Mouse (Mus musculus) embryonic facial prominence, embryonic 11.5 days (tissue): ENCODE measurements around the gene Gabarapl1. TPM values are rescaled to one million over a fixed set of nuclear protein-coding genes. Genes with fewer than 3 reads are reported as not detected.

Source experiments
- ATAC-seq: fragments of 200-750 bp; cut with Nextera tagmentation; replicated peaks from 2 replicates; pipeline ENCODE4 v1.8.0; 2017; ENCODE audit warnings: low read depth; ENCODE audit not compliant: insufficient number of reproducible peaks, low FRiP score, low TSS enrichment
- DNase-seq: peaks from one replicate; pipeline ENCODE4 v3.0.0-alpha.2; 2015; ENCODE audit warnings: low spot score
- H3K27ac ChIP-seq: fragments of 300-500 bp; sonication (generic); replicated peaks from 2 replicates; pipeline ENCODE4 v1.5.1; 2014; ENCODE audit warnings: mild to moderate bottlenecking, low read depth, low read length, control low read depth
- H3K27me3 ChIP-seq: fragments of 300-500 bp; sonication (generic); 2 replicates; pipeline ENCODE4 v1.6.1; 2014; ENCODE audit warnings: mild to moderate bottlenecking, low read length, moderate library complexity, mixed read lengths; ENCODE audit not compliant: control insufficient read depth, insufficient read depth
- H3K36me3 ChIP-seq: fragments of 300-500 bp; sonication (generic); replicated peaks from 2 replicates; pipeline ENCODE4 v1.6.1; 2014; ENCODE audit warnings: low read depth, mild to moderate bottlenecking, low read length, moderate library complexity, mixed read lengths; ENCODE audit not compliant: control insufficient read depth, insufficient read depth
- H3K4me1 ChIP-seq: fragments of 300-500 bp; sonication (generic); 2 replicates; pipeline ENCODE4 v1.6.1; 2014; ENCODE audit warnings: low read length, mixed read lengths; ENCODE audit not compliant: control insufficient read depth, insufficient read depth
- H3K4me2 ChIP-seq: fragments of 300-500 bp; sonication (generic); 2 replicates; pipeline ENCODE4 v1.6.1; 2014; ENCODE audit warnings: low read depth, mild to moderate bottlenecking, control low read depth, low read length, moderate library complexity
- H3K4me3 ChIP-seq: fragments of 300-500 bp; sonication (generic); 2 replicates; pipeline ENCODE4 v1.5.1; 2014; ENCODE audit warnings: low read depth, low read length, control low read depth
- H3K9ac ChIP-seq: fragments of 300-500 bp; sonication (generic); replicated peaks from 2 replicates; pipeline ENCODE4 v1.6.1; 2014; ENCODE audit warnings: mild to moderate bottlenecking, control low read depth, low read length
- H3K9me3 ChIP-seq: fragments of 300-500 bp; sonication (generic); replicated peaks from 2 replicates; pipeline ENCODE4 v1.6.1; 2016; ENCODE audit warnings: mild to moderate bottlenecking, low read length, inconsistent platforms, mixed read lengths; ENCODE audit not compliant: control insufficient read depth
- WGBS: fragments of 180-500 bp; shearing (Covaris S2); extraction: QIAGEN DNeasy Blood & Tissue Kit; methylation state at CpG from one replicate; pipeline ENCODE4 v1.1.7; 2014; 5-methylcytosine and 5-hydroxymethylcytosine counted together
- polyA plus RNA-seq: library from polyadenylated mRNA; unstranded; fragments of >200 nt; fragmentation: Nextera tagmentation; extraction: Ambion mirVana; gene quantifications from 2 replicates; pipeline ENCODE4 v1.2.1, GENCODE M21; 2014

The Gabarapl1 gene
- polyA plus RNA-seq, 1 experiment from 2014 or later = 17.5 TPM

DNA sequence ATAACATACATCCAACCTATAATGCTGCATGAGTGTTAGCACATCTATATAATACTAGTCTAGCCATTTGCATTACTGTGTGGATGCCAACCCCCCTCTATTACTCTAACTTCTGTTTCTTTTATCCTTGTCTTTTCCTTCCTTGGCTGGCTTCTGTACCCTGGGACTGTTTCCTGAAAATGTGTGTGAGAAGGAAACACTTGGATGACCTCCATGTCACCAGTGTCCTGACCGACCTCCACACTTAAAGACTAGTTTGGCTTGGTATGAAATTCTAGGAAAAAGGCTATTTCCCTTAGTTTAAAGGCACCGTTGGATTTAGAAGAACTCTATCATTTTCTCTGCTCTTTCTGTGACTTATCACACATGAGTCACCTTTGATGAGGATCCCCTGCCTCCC is 5.5 kb upstream of the Gabarapl1 start:
- ATAC-seq (no peak), DNase-seq (no peak)
- H3K27me3 ChIP-seq = no peaks in the 10 kb centered on the region
- no peak overlapping the region for H3K4me3 ChIP-seq
- no peaks in the 10 kb centered on the region for H3K36me3 ChIP-seq
- H3K9ac ChIP-seq = no peak overlapping the region
- H3K9me3 ChIP-seq = no peaks in the 10 kb centered on the region
- no peak overlapping the region for H3K27ac ChIP-seq
- no peaks in the 10 kb centered on the region for H3K4me1 ChIP-seq
- H3K4me2 ChIP-seq = no peak overlapping the region
- 85% methylated on average over 2 of the region's 2 CpGs for WGBS

DNA sequence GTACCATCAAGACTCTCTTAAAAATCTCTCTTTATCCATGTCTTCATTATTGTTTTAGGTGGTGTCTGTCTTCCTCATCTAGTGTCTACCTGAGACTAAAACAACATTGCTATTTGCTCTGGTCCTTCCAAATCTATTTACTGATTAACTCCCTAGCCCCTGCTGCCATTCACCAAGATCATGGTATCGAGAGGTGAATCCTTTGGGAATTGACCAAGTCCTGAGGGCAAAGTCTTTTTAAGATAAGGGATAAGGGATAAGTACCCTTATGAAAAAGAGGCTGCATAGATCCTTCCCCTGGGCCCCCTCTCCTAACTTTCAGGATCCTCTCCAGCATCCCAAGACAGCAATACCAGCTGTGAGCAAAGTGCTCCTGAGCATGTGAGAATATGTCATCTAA is 3.4 kb upstream of the Gabarapl1 start:
- H3K27me3 ChIP-seq = no peaks in the 10 kb centered on the region
- DNase-seq = no peak
- WGBS = 69% methylated on average over 1 of the region's 1 CpGs

DNA sequence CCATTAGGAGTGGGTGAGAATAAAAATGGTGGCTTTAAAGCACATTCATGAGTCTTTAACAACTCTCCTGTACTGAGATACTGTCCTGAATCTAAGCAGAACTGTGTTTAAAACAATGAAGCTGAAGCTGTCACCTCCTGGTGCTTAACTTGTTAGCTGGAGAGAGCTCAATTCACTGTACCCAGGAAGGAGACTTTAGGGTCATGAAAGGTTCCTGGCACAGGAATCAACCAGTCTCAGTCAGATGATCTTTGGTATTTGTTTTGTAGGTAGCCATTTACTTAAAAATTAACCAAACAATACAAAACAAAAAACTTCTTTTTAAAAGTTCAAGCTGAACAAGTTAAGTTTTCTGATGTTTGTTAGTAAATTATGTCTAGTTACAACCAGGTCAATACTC is 2.7 kb upstream of the Gabarapl1 start:
- no peak overlapping the region for H3K27ac ChIP-seq
- no peak overlapping the region for H3K9ac ChIP-seq
- H3K4me1 ChIP-seq = no peaks in the 10 kb centered on the region
- ATAC-seq = no peak
- no peak overlapping the region for H3K4me3 ChIP-seq
- DNase-seq = no peak
- H3K36me3 ChIP-seq = no peaks in the 10 kb centered on the region
- no peaks in the 10 kb centered on the region for H3K9me3 ChIP-seq
- no peak overlapping the region for H3K4me2 ChIP-seq
- H3K27me3 ChIP-seq = no peaks in the 10 kb centered on the region

More for the DNA sequence above, 3.4 kb upstream of the Gabarapl1 start:
- Histone ChIP-seq H3K9ac (no peak overlapping the region), H3K4me2 (no peak overlapping the region), H3K36me3 (no peaks in the 10 kb centered on the region), H3K4me3 (no peak overlapping the region), H3K27ac (no peak overlapping the region), H3K4me1 (no peaks in the 10 kb centered on the region), H3K9me3 (no peaks in the 10 kb centered on the region)
- ATAC-seq = no peak

DNA sequence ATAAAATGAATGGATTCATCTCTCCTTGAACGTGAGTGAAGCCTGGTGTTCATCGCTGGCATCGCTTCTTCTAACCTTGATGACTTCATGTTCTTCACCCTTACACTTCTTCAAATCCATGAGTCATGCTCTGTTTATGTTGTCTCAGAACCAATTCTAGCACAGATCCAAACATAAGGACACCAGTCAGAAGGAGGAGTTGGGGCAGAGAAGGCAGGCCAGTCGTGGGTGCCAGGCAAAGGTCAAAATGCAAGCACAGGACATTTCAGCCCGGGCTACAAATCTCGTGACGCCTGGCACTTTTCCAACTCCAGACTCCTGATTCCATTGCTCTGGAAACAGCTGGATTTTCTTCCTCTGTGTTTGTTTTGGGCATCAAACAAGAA is 411 bp upstream of the Gabarapl1 start:
- 0 out of 2 replicates have a peak, but pooled peaks have one; percentile 16 for ATAC-seq
- DNase-seq = peak; percentile 58
- no peaks in the 10 kb centered on the region for H3K4me1 ChIP-seq
- H3K27ac ChIP-seq = no peak overlapping the region
- H3K27me3 ChIP-seq = no peaks in the 10 kb centered on the region
- H3K9me3 ChIP-seq = no peaks in the 10 kb centered on the region
- peak overlapping the region; percentile 81 for H3K4me2 ChIP-seq
- H3K9ac ChIP-seq = no peak overlapping the region; the same call in 1 of the 2 replicates
- 36% methylated on average over 7 of the region's 7 CpGs for WGBS
- H3K4me3 ChIP-seq = peak overlapping the region; percentile 84
- H3K36me3 ChIP-seq = no peaks in the 10 kb centered on the region

DNA sequence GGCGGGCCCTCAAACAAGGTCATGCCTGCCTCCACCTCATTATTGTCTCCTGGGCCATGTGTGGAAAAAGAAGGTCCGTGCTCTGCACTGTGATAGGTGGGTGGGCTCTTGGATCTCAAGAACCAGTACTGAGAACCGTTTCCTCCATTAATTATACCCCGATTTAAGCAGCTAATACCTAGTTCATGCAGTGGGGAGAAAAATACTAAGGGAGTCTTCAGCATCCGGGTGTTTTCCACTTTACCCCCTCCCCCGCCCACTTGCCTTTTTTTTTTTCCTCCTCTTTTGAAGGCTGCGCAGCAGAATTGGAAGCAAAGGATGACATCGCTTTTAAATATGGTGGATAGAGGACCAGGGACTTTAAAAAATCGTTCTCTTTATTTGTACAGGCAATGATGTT is 1.1 kb downstream of the Gabarapl1 start:
- H3K27me3 ChIP-seq = no peaks in the 10 kb centered on the region
- 27% methylated on average over 9 of the region's 9 CpGs for WGBS
- H3K4me3 ChIP-seq = peak overlapping the region; percentile 84
- H3K27ac ChIP-seq = no peak overlapping the region
- ATAC-seq (no peak; the same call in 1 of the 2 replicates), DNase-seq (peak; percentile 42)
- peak overlapping the region; percentile 77 for H3K9ac ChIP-seq
- no peaks in the 10 kb centered on the region for H3K9me3 ChIP-seq
- H3K4me2 ChIP-seq = peak overlapping the region; percentile 81
- no peaks in the 10 kb centered on the region for H3K4me1 ChIP-seq
- no peaks in the 10 kb centered on the region; the same call in 1 of the 2 replicates for H3K36me3 ChIP-seq

DNA sequence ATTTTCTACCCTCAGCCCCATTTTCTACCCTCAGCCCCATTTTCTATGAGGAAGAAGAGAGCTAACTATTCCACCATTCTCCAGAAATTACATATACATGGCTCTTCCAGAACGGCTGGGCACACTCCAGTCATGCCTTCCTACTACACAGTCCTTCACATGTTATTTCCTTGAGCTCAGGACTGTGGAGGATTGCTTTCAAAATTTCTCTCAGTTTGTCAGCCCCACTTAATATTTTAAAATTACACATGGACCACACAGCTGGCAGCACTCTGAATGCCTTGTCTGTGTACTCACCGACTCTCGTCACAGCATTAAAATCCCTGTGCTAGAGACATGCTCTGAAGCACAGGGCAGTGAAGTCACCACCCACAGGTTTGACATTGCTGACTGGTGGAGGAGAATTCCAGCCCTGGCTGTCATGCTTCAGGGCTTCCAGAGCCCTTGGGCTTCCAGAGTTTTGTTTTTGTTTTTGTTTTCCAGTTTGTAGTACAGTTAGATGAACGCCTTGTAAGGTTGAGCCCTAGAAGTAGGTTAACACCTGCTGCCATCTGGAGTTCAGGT is 1.7 kb downstream of the Gabarapl1 start:
- H3K4me2 ChIP-seq = peak overlapping the region; percentile 81; the same call in 1 of the 2 replicates
- H3K27ac ChIP-seq = no peak overlapping the region
- ATAC-seq (no peak), DNase-seq (no peak)
- H3K27me3 ChIP-seq = no peaks in the 10 kb centered on the region
- no peaks in the 10 kb centered on the region for H3K9me3 ChIP-seq
- H3K4me3 ChIP-seq = peak overlapping the region; percentile 84; the same call in 1 of the 2 replicates
- no peaks in the 10 kb centered on the region for H3K4me1 ChIP-seq
- no peak overlapping the region; the same call in 1 of the 2 replicates for H3K9ac ChIP-seq
- no peaks in the 10 kb centered on the region; the same call in 1 of the 2 replicates for H3K36me3 ChIP-seq
- 65% methylated on average over 4 of the region's 4 CpGs for WGBS

DNA sequence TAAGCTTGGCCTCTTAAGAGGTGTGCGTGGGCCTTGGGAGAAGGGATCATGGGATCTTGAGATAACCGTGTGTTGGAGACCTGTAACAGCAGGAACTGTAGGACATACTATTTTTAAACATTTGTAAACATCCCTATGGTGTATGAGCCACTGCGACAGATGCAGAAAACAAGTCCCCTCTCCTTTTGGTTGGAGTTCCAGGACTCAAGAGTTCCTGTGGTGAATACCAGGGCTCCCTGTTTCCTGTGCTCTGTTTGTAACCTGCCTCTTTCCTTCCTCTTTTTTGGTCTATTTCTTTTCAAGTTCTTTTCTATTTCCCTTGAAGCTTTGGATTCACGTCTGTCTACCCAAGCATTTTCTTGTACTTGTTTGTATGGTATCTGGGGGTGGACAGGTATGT is 2.8 kb downstream of the Gabarapl1 start:
- H3K27ac ChIP-seq = no peak overlapping the region
- H3K9ac ChIP-seq = no peak overlapping the region
- H3K27me3 ChIP-seq = no peaks in the 10 kb centered on the region
- no peak for ATAC-seq
- no peaks in the 10 kb centered on the region; the same call in none of the 2 replicates for H3K36me3 ChIP-seq
- no peak overlapping the region for H3K4me2 ChIP-seq
- 89% methylated on average over 4 of the region's 4 CpGs for WGBS
- H3K4me1 ChIP-seq = no peaks in the 10 kb centered on the region
- no peak overlapping the region for H3K4me3 ChIP-seq
- no peak for DNase-seq
- H3K9me3 ChIP-seq = no peaks in the 10 kb centered on the region

DNA sequence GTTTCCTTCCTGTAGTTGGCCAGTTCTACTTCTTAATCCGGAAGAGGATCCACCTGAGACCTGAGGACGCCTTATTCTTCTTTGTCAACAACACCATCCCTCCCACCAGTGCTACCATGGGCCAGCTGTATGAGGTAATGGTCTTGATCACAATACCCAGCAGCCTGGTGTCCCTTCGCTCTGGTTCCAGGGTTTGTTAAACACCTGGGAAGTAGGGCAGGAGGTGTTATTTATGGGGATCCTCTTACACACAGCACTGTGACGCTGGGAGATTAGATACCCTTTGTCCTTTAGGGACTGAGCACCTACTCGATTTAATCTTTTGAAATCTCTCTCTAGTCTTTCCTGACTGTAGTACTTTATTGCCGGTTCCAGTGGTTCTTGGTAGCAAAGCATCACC is 5.6 kb downstream of the Gabarapl1 start:
- ATAC-seq (no peak), DNase-seq (no peak)
- Histone ChIP-seq H3K4me3 (no peak overlapping the region), H3K36me3 (no peaks in the 10 kb centered on the region; the same call in none of the 2 replicates), H3K4me1 (no peaks in the 10 kb centered on the region), H3K4me2 (no peak overlapping the region), H3K27me3 (no peaks in the 10 kb centered on the region), H3K9me3 (no peaks in the 10 kb centered on the region), H3K9ac (no peak overlapping the region), H3K27ac (no peak overlapping the region)
- 80% methylated on average over 6 of the region's 6 CpGs for WGBS
